Mouse (Mus musculus) gastrocnemius, postnatal 25 days (tissue): Measurements from ENCODE around the gene Cidec. TPM values are rescaled to one million over a fixed set of nuclear protein-coding genes. Genes with fewer than 3 reads are reported as not detected.
A peak's percentile ranks its signal among the peaks of the same experiment; 100 is the strongest.

Source experiments
- DNase-seq: peaks from one replicate; pipeline ENCODE4 v3.0.0; 2022
- total RNA-seq, 2 experiments: library from RNA; stranded (reverse); gene quantifications; 1 replicate in 1 of 2; 2 replicates in 1 of 2; pipeline ENCODE4 v1.2.3; 2021

The Cidec gene
- total RNA-seq, 2 experiments from 2014 or later: 1.1 to 67.8 TPM

DNA sequence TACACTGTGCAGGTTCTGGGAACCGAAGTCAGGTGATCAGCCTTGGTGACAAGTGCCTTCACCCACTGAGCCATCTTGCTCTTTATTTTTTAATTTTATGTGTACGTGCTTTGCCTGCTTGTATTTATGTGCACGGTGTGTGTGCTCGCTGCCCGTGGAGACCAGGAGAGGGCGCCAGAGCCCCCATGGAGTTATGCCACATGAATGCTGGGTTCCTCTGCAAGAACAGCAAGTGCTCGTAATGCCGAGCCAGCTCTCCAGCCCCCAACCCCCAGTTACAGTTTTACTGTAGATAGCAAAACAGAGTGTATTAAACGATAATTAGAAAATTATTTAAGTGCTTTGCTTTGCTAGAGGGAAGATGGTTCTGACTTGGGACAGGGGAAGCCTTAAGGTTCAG is 28.9 kb downstream of the Cidec start:
- no peak for DNase-seq

DNA sequence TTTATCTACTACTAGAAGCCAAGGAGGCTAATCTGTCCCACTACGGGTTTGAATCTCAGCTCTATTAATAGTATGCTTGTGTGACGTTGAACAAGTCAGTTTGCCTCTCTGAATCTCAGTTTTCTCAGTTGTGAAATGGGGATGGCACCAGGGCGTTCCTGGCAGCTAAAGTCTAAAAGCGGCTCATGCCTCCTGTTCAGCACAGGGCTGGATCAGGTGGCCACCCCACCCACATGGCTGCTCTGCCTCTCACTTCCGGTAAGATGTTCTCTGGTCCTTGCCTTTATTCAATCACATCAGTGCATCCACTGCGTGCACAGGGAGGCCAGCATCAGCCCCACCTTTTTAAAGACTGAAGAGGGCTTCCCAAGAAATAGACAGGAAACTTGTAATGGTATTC is 30.1 kb downstream of the Cidec start:
- DNase-seq: no peak

DNA sequence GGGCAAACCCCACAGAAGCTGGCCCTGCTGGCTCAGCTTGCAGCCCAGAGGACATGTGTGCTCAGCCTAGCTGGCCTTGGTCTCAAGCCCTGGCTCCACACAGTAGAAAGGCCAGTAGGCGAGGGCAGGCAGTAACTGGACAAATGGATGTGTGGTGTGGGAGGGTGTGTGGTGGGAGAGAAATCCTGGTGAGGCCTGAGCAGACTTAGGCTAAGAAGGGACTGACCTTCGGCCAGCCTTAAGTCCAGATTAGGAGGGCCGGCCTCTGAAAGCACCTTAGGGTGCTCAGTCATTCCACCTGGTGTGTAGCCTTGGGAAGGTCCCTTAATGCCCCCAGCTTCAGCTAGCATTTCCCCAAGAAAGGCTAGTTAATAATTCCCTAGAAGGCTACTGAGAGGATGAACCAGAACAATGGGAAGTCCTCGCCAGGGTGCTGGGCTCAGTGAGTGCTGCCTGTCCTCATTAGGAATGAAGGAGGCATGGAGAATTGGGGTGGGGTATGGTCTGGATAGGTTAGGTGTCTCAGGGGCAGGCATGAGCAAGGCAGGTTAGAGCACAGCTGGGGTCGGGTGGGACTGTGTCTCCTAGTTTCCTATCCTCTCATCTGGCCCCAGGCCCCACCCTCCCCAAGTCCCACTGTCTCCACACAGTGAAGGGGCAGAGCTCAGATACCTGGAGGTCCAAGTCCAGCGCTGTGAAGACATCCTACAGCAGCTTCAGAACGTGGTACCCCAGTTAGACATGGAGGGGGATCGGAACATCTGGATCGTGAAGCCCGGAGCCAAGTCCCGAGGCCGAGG is 30.7 kb downstream of the Cidec start:
- DNase-seq: no peak

DNA sequence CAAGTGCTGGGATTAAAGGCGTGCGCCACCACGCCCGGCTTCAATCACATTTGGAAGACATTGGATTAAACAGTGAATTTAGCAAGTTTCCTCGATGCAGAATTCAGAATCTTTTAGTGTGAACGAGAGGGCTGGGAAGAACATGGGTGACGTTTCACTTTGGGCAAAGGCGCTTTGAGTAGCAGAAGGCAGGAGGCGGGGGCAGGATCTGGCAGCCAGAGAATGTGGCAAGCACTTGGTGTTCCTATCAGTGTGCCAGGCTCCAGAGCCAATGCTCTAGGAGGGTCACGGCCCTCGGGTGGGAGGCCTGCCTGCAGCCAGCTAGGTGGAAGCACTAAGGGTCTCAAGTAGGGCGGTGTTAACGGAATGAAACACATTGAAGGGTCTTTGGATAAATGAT is 33.5 kb downstream of the Cidec start:
- no peak for DNase-seq

DNA sequence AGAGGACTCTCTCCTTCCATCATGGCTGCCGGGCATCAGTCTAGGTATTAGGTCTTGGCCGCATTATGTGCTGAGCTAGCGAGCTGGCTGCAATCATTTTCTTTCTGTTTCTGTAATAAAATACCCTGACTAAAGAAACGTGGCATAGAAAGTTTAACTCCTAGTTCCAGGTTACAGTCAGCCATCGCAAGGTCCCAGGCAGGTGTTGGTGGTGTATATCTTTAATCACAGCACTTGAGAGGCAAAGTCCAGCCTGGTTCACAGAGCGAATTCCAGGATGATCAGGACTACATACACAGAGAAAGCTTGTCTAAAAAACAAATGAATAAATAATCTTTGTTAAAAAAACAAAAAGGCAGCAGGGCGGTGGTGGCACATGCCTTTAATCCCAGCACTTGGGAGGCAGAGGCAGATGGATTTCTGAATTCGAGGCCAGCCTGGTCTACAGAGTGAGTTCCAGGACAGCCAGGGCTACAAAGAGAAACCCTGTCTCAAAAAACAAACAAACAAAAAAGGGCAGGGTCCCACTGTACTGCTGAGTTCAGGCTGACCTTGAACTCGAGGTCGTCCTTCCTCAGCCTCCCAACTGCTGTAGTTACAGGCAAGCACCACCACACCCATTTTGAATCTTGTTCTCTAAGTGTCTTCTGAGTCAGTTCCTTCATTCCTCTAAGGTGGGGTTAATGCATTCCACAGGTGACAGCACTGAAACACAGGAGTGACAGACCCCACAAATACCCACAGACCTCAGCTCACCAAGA is 39.1 kb downstream of the Cidec start:
- no peak for DNase-seq

DNA sequence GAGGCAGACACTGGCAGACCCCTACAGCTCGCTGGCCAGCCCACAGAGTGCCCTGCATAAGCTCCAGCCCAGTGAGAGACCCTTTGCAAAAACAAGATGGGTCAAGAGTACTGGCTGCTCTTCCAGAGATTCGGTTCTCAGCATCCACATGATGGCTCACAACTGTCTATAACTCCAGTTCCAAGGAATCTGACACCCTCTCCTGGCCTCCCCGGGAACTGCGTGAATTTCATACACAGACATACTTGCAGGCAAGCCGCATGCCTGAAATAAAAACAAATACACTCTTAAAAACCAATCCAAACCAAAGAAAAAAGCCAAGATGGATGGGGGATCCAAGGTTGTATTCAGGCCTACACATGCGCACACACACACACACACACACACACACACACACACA is 40.1 kb downstream of the Cidec start:
- no peak for DNase-seq

DNA sequence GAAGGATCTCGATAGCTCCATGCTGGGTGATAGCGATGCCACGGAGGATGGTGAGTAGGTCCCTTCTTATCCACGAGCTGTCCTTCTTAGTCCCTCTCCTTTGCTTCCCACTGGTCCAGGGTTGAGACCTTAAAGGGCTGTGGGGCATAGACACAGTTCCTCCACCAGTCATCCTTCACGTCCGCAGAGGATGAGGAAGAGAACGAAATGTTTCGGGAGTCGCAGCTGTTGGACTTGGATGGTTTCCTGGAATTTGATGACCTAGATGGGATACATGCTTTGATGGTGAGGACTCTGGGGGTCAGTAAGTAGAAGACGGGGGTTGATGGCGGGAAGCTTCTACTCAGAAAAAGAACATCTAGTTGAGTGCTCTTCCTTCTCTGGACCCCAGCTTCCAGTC is 40.7 kb downstream of the Cidec start:
- DNase-seq: no peak

DNA sequence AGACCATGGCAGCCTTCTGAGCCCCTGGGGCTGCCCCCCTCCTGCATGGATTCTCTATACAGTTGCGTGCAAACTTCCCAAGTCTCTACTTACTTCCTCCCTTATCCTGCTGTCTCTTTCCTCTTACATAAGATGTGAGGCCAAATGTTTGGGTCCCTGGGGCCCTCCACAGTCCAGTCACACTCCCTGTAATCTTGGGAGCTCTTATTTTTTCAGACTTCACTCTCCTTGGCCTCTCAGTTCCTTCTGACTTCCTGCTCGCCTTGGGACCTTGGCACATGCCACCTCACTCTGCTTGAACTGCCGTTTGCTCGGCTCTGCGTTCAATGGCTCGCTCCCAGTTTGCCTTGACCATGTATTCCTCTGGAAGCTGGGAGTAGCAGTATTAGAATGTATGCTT is 41.6 kb downstream of the Cidec start:
- DNase-seq: no peak

DNA sequence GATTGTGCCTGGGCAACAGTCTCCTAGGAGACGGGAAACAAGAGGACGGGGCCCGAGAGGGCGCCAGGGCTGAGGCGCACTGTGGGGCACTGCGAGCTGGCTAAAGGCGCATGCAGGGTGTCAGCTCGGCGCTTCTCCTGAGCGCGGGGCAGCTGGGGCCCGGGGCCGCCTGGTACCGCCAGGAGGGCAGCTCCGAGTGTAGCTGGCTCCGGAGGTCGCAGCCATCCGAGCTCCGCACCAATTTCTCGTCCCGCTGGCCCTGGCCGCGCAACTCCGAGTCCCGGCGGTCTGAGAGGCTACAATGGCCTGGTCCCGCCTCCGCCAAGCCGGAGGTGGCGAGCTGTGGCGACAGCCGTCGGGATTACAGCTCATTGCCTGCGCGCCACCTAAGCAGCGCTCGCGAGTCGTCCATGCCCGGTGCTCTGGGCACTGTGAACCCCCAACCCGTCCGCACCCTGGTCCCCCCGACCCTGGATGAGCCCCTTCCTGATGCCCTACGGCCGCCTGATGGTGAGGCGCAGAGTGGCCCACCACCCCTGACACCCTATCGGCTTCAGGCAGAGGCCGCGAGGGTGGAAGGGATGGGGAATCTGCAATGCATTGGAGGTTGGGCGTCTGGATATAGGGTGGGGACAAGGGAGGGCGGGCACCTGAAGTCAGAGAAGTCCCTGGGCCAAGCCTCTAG is 43.0 kb downstream of the Cidec start:
- DNase-seq: peak; percentile 27

DNA sequence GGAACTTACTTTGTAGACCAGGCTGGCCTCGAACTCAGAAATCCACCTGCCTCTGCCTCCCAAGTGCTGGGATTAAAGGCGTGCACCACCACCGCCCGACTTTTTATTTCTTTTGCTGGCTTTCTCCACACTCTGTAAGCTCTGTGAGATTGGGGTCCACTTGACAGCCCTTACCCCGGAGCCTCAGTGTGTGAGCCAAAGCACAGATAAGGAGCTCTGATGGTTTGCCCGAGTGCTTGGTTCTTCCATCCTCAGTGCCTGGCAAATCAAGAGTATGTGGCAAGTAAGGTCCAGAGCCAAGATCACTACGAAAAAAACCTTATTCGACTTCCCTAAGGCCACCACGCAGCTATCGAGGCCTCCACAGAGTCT is 43.6 kb downstream of the Cidec start:
- no peak for DNase-seq

DNA sequence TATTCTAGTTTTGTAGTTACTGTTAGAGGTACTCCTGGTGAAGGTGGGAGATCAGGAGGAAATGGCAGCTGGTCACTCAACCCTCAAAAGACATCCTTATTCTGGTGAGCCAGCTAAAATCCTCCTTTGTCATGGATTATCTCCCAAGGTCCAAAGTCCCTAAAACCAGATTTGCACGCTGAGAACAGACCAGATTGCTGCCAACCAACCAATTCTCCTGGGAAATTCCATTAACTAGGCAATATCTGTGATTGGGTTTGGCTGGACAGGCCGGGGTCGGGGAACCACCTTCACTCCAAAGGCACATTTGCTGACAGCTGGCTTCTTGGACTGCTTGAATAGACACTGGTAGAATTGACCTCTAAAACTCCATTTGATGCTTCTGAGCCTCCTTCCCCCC is 44.8 kb downstream of the Cidec start:
- DNase-seq: no peak

DNA sequence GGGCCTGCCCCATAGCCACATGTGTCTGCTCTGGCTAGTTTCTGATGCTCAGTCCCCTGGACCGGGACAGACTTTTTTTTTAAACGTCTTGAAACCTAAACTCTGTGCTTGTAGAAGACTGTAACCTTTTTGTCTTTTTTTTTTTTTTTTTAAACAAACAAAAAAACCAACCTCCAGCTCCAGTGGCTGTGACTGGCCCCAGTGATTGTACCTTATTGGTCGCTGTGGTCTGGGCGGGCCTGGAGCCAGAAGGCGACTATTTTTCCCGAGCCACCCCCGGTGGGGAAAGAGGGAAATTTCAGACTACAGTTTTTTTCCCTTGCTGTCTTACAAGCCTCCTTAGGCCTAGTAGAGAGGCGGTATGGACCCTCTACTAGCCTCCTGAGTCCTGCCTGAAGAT is 46.6 kb downstream of the Cidec start, which contains the start of gene Ttll3:
Gene Ttll3, plus strand, starts transcription at position 301 of the 400 bp plus-strand sequence.
- DNase-seq: no peak

DNA sequence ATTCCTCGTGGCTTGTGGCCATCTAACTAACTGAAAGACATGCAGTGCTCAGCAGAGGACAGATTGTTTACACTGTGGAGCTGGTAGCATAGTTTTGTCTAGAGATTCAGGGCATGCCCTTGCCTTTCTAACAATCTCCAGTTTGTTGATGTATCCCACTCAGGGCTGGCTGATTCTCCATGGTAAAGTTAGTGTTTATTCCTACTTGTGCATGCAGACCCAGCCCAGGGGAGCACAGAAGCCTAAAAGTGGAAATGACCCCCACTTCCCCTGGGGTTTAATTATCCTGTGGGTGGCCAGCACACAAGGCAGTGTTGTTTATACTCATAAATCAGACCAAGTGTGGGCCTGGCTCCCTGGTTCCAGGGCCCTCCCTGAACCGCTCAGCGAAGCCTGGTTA is 49.5 kb downstream of the Cidec start:
- no peak for DNase-seq

DNA sequence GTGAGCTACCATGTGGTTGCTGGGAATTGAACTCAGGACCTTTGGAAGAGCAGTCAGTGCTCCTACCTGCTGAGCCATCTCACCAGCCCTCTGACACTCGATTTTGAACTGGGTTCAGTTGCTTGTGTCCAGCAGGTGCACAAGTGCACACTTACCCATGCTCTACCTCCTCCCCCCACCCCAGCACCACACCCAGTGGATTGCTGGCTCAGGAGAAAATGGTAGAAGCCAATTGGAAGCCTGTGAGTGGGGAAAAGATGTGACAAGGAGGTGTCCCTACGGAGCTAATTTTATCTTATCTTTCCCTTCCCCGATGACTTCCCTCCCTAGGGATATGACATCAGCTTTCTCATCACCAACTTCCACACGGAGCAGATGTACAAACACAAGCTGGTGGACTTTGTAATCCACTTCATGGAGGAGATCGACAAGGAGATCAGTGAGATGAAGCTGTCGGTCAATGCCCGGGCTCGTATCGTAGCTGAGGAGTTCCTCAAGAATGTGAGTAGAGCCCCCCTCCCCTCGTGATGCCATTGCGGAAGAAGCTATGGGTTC is 50.3 kb downstream of the Cidec start:
- DNase-seq: no peak

DNA sequence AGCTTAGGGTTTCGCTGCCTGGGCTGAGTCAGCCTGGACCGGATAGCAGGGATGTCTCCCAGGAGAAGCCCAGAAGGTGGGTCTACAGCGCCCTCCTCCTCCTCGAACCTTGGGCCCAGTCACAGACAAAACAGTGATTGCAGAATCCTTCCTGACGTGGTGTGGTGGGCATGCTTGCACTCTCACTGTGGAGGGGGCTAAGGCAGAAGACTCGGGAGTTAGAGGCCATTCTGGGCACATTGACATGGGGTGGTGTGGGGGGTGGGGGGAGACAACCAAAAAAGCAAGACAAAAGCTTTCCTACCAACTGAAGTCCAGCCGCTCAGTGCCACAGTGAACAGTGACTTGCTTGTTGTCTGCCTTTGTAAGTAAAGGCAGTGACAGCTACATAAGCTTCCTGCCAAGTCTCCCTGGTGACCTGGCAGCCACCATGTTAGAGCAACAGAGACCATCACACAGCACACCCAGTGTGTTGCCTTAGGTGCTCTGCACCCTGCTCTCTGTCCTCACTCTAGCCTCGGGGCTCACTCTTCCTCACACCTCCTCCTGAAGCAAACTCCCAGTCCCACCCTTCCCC is 51.1 kb downstream of the Cidec start:
- DNase-seq: no peak

DNA sequence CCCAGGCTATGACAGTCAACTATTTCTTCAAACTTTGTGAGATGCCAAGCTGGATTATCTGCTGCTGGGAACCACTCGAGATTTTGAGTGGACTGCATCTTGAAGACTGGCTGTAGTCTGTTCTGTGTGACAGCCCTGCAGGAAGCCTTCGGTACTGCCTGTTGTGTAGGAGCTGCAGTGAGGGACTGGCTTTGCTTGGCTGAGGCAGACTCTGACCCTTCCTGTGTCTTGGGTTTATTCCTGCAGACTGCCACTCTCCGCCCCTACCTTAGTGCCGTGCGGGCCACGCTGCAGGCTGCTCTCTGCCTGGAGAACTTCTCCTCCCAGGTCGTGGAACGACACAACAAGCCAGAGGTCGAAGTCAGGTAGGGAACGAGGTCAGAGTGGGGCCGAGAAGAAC is 55.1 kb downstream of the Cidec start:
- no peak for DNase-seq

DNA sequence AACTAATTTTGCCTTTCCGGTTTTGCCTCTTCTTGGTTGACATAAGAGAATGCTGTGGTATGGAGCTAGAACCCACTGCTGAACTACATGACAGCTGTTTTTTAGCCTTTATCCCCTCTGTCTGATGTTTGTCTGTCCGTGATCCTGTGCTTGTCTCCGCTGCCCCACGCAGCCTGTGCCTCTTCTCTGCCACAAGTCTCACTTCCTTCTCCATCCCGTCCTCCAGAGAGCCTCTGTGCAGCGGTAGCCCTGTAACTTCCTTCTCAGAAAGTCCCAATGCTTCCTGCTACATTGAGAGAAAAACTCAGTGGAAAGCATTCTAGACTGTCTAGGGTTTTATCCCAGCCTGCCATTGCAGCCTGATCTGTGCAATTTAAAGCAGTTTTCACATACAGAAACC is 56.3 kb downstream of the Cidec start:
- no peak for DNase-seq

DNA sequence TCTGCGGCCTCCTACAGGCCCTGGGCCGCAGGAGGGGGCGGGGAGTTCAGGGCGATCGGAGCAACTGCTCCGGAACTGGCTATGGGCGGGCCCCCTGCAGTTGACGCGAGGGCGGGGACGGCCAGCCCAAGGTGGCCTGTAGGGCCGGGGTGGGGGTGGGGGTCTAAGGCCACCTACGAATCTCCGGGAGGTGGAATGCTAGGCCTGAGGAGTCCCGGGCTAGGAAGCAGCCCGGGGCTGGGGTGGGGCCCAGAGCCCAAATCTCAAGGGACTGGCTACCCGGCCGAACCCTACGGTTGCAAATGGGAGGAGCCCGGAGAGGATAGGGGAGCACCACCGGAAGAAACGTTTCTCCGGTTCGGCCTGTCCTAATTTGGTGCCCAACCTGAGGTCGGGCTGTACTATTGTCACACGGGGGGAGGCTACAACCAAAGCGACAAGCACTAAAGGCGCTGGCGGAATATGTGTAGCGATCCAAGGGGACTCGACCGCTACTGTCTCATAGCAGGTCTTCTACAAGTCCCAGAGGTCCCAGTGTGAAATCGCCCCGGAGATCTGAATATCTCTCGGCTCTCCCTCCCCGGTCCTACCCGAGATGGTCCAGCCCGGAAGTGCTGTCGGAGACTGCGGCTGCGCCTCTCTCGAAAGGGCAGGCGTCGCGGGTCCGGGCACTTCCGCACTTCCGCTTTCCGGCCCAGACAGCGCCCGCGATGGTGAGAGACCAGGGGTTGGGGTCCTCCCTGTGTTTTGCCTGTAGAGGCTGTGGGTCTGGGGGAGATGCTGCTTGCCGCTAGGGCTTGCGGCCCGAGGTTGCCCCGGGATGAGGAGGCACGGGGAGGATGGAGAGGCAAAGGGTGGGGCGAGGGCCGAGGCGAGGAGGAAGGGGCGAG is 57.8 kb downstream of the Cidec start, which contains the start of the genes Tada3 and Arpc4:
Gene Tada3, minus strand, starts transcription at position 388 of the 890 bp plus-strand sequence.
Gene Arpc4, plus strand, starts transcription at position 620 of the 890 bp plus-strand sequence.
- DNase-seq: peak; percentile 91

DNA sequence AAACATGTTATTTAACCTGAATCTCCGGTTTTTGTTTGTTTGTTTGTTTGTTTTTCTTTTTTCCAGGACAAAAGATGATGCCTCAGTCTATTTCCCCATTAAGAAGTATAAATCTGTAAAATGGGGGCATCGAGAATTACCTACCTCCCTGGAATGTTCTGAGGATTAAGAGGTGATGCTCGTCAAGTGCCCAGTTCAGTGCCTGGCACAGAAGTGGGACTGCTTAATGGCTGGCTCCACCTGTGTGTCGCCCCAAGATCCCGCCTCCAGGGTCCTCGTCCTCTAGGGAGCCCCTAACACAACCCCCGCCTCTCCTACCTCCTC is 58.4 kb downstream of the Cidec start:
- DNase-seq: no peak
